Mouse (Mus musculus) bone marrow macrophage, adult 2 months (primary cell): Measurements from ENCODE around the gene Ppara.

Experiments
- CTCF ChIP-seq: IDR thresholded peaks from 2 replicates; pipeline ENCODE4 v1.5.1; 2012; ENCODE audit warnings: low read depth, mild to moderate bottlenecking, low read length, moderate library complexity
- POLR2A ChIP-seq: IDR thresholded peaks from 2 replicates; pipeline ENCODE4 v1.6.1; 2012; ENCODE audit warnings: mild to moderate bottlenecking, low read depth, low read length, borderline replicate concordance

GRCm38 (mm10) chr15:85706527-85706926 is 28.3 kb upstream of the Ppara start:
- no peak for TF ChIP-seq POLR2A
- no peak for TF ChIP-seq CTCF
